Mouse (Mus musculus): ENCODE measurements around the gene Bcar3. TPM values are rescaled to one million over a fixed set of nuclear protein-coding genes. Genes with fewer than 3 reads are reported as not detected.
A peak's percentile ranks its signal among the peaks of the same experiment; 100 is the strongest.

Gene Bcar3
- total and polyA plus RNA-seq, 2 experiments from 2014 or later = 7.3 to 11.4 TPM

- no peak overlapping the region for H3K9ac ChIP-seq
- no peaks in the 10 kb centered on the region for H3K4me1 ChIP-seq (ENCODE audit: insufficient read depth)
- no peaks in the 10 kb centered on the region for H3K9me3 ChIP-seq (ENCODE audit: low read length)
- H3K4me3 ChIP-seq (ENCODE audit: low read depth, low read length) = no peak overlapping the region
- DNase-seq (no peak), ATAC-seq (no peak)
- no peak for TF ChIP-seq CTCF (IDR thresholded peaks at IDR 0.05; ENCODE audit: low read depth)
- no peak overlapping the region for H3K4me2 ChIP-seq (ENCODE audit: low read depth)
- 90% methylated on average over 12 of the region's 12 CpGs for WGBS
- H3K36me3 ChIP-seq (ENCODE audit: insufficient read depth) = no peaks in the 10 kb centered on the region
- H3K27ac ChIP-seq (ENCODE audit: low read depth, low read length) = no peak overlapping the region
- H3K27me3 ChIP-seq (ENCODE audit: insufficient read depth, low read length) = no peaks in the 10 kb centered on the region
Measured at GRCm38 (mm10) chr3:122393836-122394374, 100.0 kb downstream of the Bcar3 start.

DNA sequence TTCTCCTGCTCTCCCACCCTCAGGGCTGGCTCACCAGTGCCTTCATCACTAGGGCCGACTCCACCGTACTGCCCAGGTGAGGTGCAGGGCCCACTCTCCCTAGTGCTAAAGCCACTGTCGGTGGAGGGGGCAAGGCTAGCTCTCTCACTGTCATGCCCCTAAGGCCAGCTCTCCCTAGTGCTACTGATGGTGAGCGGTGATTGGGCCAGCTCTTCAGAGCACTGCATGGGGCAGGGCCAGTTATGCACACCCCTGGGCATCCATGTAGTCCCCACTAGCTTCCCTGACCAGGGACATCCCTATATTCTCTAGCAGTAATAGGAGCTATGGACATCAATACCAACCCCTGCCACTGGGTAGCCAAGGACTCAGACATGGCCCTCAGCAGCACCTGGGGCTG is 103.0 kb downstream of the Bcar3 start:
- WGBS = 86% methylated on average over 4 of the region's 4 CpGs
- H3K36me3 ChIP-seq (ENCODE audit: insufficient read depth) = no peaks in the 10 kb centered on the region
- no peaks in the 10 kb centered on the region for H3K4me1 ChIP-seq (ENCODE audit: insufficient read depth)
- H3K4me3 ChIP-seq (ENCODE audit: low read depth, low read length) = no peak overlapping the region
- no peak for TF ChIP-seq CTCF (IDR thresholded peaks at IDR 0.05; ENCODE audit: low read depth)
- no peak overlapping the region for H3K27ac ChIP-seq (ENCODE audit: low read depth, low read length)
- no peaks in the 10 kb centered on the region for H3K9me3 ChIP-seq (ENCODE audit: low read length)
- no peak for ATAC-seq
- no peak for DNase-seq
- H3K9ac ChIP-seq = no peak overlapping the region
- H3K4me2 ChIP-seq (ENCODE audit: low read depth) = no peak overlapping the region
- H3K27me3 ChIP-seq (ENCODE audit: insufficient read depth, low read length) = no peaks in the 10 kb centered on the region

DNA sequence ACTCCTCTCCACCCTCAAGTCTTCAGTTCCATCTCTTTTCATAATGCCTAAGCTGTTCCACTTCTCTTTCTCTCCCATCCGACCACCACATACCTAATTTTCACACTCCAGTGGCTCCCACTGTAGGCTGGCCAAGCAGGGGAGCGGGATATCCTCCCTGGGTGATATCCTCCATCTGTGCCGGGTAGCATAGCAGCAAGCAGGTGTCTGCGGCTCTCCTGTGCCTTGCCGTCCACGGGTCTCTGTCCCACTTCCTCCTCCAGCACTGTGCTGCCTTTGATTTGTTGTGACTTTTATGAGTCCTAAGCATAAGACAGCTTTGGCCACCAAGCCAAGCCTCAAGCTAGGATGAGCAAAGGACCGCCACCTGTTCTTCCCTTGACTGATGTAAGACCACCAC is 103.5 kb downstream of the Bcar3 start:
- DNase-seq (no peak), ATAC-seq (no peak)
- Histone ChIP-seq H3K9ac (no peak overlapping the region), H3K36me3 (ENCODE audit: insufficient read depth) (no peaks in the 10 kb centered on the region), H3K4me2 (ENCODE audit: low read depth) (no peak overlapping the region), H3K9me3 (ENCODE audit: low read length) (no peaks in the 10 kb centered on the region), H3K4me1 (ENCODE audit: insufficient read depth) (no peaks in the 10 kb centered on the region), H3K27ac (ENCODE audit: low read depth, low read length) (no peak overlapping the region), H3K4me3 (ENCODE audit: low read depth, low read length) (no peak overlapping the region), H3K27me3 (ENCODE audit: insufficient read depth, low read length) (no peaks in the 10 kb centered on the region)
- 80% methylated on average over 7 of the region's 7 CpGs for WGBS
- TF ChIP-seq CTCF (IDR thresholded peaks at IDR 0.05; ENCODE audit: low read depth) = no peak

- no peaks in the 10 kb centered on the region for H3K4me1 ChIP-seq (ENCODE audit: insufficient read depth)
- ATAC-seq (no peak), DNase-seq (no peak)
- TF ChIP-seq CTCF (IDR thresholded peaks at IDR 0.05; ENCODE audit: low read depth) = no peak
- H3K9ac ChIP-seq = no peak overlapping the region
- H3K4me3 ChIP-seq (ENCODE audit: low read depth, low read length) = no peak overlapping the region
- no peaks in the 10 kb centered on the region for H3K27me3 ChIP-seq (ENCODE audit: insufficient read depth, low read length)
- H3K9me3 ChIP-seq (ENCODE audit: low read length) = no peaks in the 10 kb centered on the region
- 95% methylated on average over 2 of the region's 2 CpGs for WGBS
- H3K36me3 ChIP-seq (ENCODE audit: insufficient read depth) = no peaks in the 10 kb centered on the region
- H3K4me2 ChIP-seq (ENCODE audit: low read depth) = no peak overlapping the region
- H3K27ac ChIP-seq (ENCODE audit: low read depth, low read length) = no peak overlapping the region
Measured at GRCm38 (mm10) chr3:122401011-122401410, 107.1 kb downstream of the Bcar3 start.

GRCm38 (mm10) chr3:122402143-122402542 is 108.2 kb downstream of the Bcar3 start:
- peak; percentile 76 for ATAC-seq
- Histone ChIP-seq H3K27ac (ENCODE audit: low read depth, low read length) (no peak overlapping the region), H3K27me3 (ENCODE audit: insufficient read depth, low read length) (no peaks in the 10 kb centered on the region), H3K4me2 (ENCODE audit: low read depth) (0 out of 2 replicates have a peak overlapping the region, but pooled peaks have one; percentile 5), H3K36me3 (ENCODE audit: insufficient read depth) (no peaks in the 10 kb centered on the region), H3K9ac (no peak overlapping the region), H3K4me3 (ENCODE audit: low read depth, low read length) (no peak overlapping the region), H3K9me3 (ENCODE audit: low read length) (no peaks in the 10 kb centered on the region), H3K4me1 (ENCODE audit: insufficient read depth) (no peaks in the 10 kb centered on the region)
- 57% methylated on average over 5 of the region's 5 CpGs for WGBS
- DNase-seq = peak; percentile 16
- TF ChIP-seq CTCF (IDR thresholded peaks at IDR 0.05; ENCODE audit: low read depth) = no peak

DNA sequence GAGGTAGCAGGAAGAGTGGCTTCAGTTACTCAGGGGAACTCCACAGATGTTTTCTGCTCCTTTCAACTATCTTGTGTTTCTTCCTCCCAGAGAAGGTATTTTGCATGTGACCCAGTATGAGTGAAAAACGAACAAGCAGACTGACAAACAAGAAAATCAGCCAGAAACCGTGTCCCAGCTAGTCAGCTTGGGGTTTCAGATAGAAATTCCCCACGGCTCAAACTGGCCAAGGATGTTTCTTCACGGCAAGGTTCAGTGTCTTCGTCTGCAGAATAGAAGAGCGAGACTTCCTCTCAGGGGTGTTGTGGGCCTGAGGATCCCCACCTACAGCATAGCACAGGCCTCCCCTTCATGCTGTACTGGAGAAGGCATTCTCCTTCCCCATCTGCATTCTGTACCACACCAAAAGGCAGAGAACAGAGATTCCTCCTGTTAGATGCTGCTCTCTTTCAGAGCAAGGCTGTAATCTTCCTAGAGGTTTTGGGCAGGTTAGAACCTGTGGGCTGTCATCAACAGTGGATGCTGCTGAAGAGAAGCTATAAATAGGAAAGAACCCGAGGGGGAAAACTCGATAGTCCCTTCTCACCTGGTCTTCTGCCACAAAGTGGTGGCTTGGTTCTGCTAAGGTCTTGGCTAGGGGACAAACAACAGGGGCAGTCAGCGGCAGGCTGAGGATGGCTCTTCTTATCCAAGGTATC is 110.1 kb downstream of the Bcar3 start:
- no peaks in the 10 kb centered on the region for H3K4me1 ChIP-seq (ENCODE audit: insufficient read depth)
- H3K27ac ChIP-seq (ENCODE audit: low read depth, low read length) = no peak overlapping the region
- no peak for TF ChIP-seq CTCF (IDR thresholded peaks at IDR 0.05; ENCODE audit: low read depth)
- 87% methylated on average over 9 of the region's 9 CpGs for WGBS
- H3K4me3 ChIP-seq (ENCODE audit: low read depth, low read length) = no peak overlapping the region
- H3K36me3 ChIP-seq (ENCODE audit: insufficient read depth) = no peaks in the 10 kb centered on the region
- H3K9ac ChIP-seq = no peak overlapping the region
- H3K9me3 ChIP-seq (ENCODE audit: low read length) = no peaks in the 10 kb centered on the region
- DNase-seq (no peak), ATAC-seq (no peak)
- H3K4me2 ChIP-seq (ENCODE audit: low read depth) = no peak overlapping the region
- H3K27me3 ChIP-seq (ENCODE audit: insufficient read depth, low read length) = no peaks in the 10 kb centered on the region

GRCm38 (mm10) chr3:122405203-122405956 is 111.4 kb downstream of the Bcar3 start:
- Histone ChIP-seq H3K4me2 (ENCODE audit: low read depth) (no peak overlapping the region), H3K27ac (ENCODE audit: low read depth, low read length) (no peak overlapping the region), H3K9me3 (ENCODE audit: low read length) (no peaks in the 10 kb centered on the region), H3K4me1 (ENCODE audit: insufficient read depth) (no peaks in the 10 kb centered on the region), H3K9ac (no peak overlapping the region), H3K27me3 (ENCODE audit: insufficient read depth, low read length) (no peaks in the 10 kb centered on the region), H3K4me3 (ENCODE audit: low read depth, low read length) (no peak overlapping the region), H3K36me3 (ENCODE audit: insufficient read depth) (no peaks in the 10 kb centered on the region)
- TF ChIP-seq CTCF (IDR thresholded peaks at IDR 0.05; ENCODE audit: low read depth) = no peak
- WGBS = 66% methylated on average over 8 of the region's 8 CpGs
- ATAC-seq = no peak
- no peak for DNase-seq
